Mouse (Mus musculus) CD4-positive, CD25-positive, alpha-beta regulatory T cell, adult 4 months (primary cell): ENCODE measurements around the gene Usp49. TPM values are rescaled to one million over a fixed set of nuclear protein-coding genes. Genes with fewer than 3 reads are reported as not detected.
"Not testable (repeated sequence)": the region's sequence is repeated elsewhere in the genome, so short reads cannot be mapped to it uniquely, and the experiment has no call there.

Source experiments
- ATAC-seq: one replicate; pipeline ENCODE4 v1.8.0; 2017
- polyA plus RNA-seq, 2 experiments: library from polyadenylated mRNA; unstranded; fragments of 100-300 nt; shearing (Covaris generic); gene quantifications; one replicate each; pipeline ENCODE4 v1.2.1; 2017

The Usp49 gene
- under 1 TPM; 0.43 to 0.78 TPM for polyA plus RNA-seq

DNA sequence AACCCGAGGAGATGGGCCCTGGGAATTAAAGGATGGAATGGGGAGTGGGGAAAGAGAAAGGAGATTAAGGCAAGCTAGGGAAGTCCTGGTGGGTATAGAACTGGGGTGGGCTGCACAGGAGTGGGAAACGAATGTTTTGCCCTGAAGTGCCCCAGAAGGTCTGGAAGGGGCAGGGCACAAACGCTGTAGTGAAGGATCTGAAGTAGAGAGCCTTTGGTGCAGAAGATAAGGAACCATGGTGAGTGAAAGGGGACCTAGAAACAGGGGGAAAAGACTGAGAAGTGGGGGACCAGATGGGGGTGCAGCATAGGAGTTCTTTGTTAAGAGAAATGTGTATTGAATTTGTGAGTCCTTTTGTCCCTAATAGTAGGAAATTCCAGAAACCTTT is at the start of gene Usp49:
Gene Usp49 (plus strand): TSS at position 13 of the 388 bp plus-strand sequence.
- ATAC-seq: no peak

DNA sequence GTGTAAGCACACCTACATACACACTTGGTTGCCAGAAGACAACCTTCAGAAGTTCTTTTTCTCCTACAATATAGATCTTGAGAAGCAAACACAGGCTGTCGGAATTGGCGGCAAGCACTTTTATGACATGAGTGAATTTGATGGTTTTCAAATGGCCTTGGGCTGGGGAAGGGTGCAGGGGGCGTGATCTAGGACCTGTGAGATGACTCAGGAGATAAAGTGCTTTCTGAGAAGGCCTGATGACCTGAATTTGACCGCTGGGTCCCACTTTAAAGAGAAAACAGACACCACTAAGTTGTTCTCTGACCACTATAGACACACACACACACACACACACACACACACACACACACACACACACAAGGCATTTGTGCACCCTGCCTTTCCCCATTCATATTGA is 49.5 kb upstream of the Usp49 start:
- ATAC-seq: no peak

DNA sequence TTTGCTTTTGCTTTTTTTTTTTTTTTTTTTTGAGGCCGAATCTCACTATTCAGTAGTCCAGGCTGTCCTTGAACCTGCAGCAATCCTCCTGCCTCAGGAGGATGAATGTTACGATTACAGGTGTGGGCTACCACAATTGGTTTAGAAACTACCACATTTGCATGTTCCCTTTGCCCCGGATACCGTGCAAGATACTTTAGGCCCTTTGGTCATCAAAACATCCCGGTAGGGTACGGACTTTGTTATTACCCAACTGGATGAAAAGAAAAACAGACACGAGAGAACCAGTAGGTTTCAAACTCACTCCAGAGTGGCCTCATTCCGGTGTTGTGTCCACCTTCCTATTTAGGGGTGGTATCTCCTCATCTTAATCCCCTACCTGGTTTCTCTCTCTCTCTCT is 42.0 kb upstream of the Usp49 start:
- no peak for ATAC-seq

DNA sequence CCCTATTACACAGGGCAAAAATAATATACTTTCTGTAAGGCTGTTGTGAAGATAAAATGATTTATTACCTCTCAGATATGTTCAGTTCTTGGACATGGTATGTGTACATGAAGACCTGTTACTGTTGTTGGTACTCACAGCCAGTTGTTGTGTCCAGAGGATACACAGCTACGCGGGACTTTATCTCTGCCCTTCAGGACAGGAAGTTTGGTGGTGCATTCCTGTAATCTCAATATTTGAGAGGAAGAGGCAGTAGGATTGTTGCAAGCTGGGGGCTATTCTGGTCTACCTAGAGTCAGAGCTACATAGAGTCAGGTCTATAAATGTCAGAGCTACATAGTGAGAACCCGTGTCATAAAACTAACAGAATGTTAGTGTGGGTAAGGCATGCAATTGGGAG is 39.4 kb upstream of the Usp49 start:
- ATAC-seq: no peak

DNA sequence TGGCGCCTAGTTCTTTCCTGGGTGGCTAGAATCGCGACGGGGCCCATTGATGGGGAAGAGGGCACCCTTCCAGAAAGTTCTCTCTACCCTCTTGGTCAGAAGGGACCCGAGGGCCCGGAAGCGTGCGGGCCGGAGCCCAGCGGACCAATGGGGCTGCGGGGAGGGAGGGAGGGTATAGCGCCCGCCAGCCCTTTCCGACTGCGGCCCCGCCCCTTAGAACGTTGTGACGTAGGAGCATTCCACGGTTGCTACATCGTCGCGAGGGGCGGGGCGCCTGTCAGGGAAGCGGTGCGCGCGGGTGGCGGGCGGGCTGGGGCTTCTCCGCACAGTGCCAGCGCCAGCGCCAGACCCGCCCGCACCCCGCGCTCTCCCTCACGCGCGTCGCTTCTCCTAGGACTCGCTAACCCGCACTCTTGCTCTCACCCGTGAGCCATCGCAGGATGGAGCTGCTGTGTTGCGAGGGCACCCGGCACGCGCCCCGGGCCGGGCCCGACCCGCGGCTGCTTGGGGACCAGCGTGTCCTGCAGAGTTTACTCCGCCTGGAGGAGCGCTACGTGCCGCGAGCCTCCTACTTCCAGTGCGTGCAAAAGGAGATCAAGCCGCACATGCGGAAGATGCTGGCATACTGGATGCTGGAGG is 37.2 kb upstream of the Usp49 start:
- peak; percentile 80 for ATAC-seq

DNA sequence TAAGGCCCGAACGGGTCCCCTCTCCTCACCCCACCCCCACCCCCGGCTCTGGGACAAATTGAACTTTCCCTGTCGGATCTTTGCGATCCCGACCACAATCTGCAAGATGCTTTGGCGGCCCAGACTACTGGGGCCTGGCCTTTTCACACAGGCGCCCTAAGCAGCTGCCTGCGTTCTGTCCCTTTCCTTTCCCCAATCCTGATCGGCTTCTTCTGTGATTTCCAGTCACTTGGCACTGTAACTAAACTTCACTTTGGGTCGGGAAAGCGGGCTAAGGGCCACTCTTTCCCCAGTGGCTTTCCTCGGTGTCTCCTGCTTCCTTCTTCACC is 36.7 kb upstream of the Usp49 start:
- ATAC-seq: no peak

DNA sequence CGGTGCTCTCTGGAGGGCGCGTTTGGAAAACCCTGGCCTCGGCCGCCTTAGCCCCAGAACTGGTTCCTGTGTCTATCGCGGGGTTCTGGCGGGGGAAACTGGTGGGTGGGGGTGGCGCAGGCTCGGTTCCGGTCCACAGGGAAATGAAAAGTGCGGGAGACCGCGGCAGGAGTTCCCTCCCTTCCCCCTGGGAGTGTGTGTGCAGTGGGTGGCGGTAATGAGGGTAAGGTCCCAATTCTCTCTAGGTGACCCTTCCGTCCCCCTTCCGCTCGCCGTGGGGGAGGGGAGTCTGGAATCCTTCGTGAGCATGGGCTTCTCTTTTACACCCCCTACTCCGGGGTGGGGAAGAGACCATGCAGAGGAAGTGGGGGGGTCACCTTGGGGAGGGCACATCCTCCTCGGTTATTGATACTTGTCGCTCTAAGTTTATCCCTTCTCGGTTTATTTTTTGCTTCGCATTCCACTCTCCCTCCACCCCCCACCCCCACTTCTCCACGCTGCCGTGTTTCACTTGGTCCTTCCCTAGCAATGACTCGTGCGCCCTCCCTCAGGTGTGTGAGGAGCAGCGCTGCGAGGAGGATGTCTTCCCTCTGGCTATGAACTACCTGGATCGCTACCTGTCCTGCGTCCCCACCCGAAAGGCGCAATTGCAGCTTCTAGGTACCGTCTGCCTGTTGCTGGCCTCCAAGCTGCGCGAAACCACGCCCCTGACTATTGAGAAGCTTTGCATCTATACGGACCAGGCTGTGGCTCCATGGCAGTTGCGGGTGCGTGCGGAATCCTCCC is 36.1 kb upstream of the Usp49 start:
- ATAC-seq: peak; percentile 11

DNA sequence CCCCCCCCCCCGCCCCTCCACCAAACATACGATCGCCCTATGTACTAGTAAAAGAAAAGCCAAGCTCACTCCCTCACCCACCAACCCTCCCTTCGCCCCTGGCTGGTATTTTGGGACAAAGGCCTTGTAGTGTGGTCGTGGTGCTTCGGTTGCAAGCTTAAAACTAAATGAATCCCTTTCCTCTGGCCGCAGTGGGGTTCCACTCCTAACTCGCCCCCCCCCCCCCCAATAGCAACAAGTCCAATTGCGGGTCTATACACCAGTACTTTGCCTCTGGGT is 35.6 kb upstream of the Usp49 start:
- no peak for ATAC-seq

DNA sequence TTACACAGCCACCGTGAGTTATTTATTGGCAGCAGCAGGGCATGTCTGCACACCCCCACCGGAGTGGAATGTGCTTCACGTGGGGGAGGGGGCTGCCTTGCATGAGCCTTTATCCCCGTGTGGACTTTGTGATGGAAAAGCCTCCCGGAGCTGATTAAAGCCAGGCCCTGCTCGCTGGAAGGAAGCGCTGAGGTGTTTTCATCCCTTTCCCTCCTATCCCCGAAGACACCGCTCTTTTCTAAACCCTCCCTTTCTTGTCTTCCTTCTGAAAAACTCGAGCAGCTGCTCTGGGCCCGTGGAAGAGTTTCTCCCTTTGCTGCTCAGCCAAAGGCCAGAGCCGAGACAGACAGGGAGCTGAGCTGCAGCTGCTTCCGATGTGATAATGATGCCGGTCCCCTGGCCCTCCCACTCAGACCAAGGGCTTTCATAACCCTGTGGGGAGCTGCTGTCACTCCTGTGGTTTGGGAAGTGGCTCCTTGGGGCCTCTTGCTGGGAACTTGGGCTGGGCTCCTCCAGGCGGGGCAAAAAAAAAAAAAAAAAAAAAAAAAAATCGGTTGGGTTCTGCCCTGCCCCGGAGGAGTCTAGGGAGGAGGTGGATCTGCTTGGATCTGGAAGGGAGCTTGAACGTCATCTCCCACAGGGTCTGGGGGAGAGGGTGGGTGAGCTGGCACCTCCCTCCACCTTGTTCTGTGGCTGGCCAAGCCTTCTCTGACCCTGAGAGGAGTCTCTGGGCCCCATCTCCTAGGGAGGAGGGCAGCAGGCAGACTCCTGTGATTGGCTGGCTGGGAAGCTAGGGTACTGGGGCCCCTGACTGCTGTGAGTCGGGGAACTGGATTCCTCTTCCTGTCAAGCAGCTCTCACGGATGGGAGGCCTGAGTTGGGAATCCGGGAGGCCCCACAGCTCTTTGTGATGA is 35.0 kb upstream of the Usp49 start:
- no peak for ATAC-seq

DNA sequence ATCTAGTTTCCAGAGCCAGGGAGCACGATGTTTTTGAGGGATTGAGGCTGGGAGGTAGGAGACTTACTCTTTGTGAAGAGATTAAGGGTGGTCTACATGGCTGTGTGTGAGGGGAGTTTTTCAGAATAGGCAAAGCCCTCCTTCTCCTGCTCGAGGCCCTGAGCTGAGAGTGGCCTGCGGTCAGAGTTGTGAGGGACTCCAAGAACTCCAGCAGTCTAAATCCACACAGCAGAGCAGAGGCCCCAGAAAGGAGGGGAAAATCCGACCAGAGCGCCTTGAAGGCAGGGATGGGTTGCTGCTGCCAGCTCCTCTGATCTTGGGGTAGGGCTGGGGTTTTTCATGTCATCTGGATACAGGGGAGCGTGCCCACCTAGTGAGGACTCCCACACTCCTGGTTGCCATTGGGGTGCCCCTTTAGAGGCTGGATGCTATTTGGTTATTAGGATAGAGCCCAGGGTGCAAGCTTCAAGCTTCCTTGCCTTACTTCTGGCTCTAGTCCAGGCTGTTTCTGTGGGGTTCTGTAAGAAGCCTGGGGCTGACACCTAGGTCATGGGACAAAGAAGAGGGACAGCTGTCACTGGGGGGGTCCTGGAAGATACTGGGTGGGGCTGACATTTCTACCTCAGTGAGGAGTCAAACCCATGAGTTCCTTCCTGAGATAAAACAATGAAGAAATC is 34.2 kb upstream of the Usp49 start:
- ATAC-seq: no peak

DNA sequence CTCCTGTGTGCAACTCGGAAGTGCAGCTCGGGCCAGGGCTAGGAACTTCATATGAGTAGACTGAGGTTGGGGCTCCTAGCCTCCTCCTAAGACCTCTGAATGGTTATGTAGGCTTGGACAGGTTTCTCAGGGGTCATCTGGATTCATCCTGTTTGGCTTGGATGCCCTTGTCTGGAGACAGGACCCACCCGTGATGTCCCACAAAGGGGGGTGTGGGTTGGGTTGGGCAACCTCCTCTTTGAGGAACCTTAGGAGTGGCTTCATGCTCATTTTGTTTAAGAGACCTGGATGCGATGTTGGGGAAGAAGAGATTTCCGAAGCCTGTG is 33.7 kb upstream of the Usp49 start:
- no peak for ATAC-seq

DNA sequence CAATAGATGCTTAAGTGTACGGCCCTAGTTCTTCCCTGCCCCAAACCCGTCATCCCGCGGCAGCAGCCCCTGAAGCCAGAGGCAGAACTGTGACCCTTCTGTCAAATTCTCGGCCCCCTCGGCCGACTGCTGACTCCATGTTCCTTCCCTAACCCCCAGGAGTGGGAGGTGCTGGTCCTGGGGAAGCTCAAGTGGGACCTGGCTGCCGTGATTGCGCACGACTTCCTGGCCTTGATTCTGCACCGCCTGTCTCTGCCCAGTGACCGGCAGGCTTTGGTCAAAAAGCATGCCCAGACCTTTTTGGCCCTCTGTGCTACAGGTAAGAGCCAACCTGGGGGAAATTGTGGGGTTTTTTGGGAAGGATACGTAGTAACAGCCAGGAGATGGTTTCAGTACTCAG is 33.2 kb upstream of the Usp49 start:
- no peak for ATAC-seq

DNA sequence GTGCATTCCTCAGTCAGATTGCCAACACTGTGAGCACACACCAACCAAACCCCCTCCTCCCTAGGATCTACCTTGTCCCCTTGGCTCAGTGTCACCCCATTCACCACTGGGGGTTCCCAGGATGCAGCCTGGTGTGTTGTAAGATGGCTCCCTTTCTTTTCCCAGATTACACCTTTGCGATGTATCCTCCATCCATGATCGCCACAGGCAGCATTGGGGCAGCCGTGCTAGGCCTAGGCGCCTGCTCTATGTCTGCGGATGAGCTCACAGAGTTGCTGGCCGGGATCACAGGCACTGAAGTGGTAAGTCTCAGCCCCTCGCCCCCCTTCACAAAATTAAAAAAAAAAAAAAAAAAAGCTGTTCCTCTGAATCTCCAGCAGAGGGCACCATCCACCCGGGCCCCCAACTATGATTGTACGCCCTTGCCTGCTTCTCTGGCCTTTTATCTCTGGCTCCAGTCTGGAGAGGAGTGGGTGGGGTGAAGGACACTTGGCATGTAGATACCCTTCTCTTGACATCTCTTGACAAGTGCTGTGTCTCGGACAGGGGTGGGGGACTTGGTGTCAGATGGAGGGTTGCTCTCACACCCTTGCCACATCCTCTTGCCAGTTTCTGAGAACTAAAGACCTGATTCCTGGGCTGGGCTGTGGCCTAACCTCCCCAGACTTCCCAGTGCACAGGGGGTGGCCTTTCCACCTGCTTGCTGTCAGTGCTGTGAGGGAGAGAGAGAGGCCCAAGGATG is 32.5 kb upstream of the Usp49 start:
- ATAC-seq: peak; percentile 18

DNA sequence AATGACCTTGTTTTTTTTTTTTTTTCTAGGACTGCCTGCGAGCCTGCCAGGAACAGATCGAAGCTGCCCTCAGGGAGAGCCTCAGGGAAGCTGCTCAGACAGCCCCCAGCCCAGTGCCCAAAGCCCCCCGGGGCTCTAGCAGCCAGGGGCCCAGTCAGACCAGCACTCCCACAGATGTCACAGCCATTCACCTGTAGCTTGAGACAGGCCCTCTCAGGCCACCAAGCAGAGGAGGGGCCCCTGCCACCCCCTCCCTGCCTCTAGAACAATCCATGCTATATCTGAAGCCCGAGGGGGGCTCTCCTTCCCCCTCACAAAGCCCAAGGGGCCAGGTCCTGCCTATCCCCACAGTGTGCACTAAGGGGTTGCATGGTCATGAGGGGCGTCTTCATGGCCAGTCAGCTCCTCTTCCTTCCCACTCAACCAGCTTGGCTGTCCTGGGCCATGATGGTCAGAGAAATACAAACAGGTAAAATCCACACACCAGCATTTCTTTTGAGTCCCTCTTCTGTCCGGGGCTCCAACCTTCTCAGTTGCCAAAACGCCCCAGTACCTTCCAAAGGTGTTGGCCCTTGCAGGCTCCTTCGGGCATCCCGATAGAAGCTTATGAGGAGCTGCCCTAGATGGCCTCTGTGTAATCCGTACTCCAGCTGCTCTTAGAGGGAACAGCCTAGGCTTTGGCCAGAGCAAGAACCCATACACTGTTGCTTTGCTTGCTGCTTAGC is 31.7 kb upstream of the Usp49 start:
- ATAC-seq: not testable (repeated sequence)

DNA sequence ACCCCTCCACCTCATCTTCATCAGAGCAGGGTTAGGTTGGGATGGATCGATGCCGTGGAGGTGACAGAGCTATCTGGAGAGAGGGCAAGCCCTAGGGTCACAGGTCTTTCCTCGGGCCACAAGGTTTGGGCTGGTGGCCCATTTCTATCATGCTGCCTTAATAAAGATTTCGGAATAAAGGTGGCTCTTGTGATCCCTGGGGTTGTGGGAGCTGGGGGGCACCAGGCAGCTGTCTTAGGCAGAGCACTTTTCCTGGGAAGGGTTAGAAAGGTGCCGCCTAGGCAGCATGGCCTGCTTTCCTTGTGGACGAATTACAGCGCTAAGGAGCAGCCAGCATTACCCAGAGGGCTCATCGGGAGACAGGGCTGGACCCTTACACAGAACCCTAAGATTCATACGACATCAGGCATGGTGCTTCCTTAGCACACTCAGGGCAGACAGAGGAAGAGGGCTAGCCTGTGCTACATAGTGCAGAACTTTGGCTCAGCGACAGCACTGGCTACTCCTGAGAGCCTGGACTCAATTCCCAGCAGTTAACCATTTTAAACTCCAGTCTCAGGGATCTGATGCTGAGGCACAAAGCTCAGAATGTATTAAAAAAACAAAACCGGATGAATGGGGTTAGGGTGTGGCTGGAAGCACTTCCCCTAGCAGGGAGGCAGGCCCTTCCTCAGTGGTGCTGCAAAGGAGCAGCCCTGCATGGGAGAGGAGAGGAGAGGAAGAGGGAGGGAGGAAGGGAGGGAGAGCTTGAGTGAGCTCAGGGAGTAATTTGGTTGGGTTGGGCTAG is 30.8 kb upstream of the Usp49 start:
- ATAC-seq: peak; percentile 30

DNA sequence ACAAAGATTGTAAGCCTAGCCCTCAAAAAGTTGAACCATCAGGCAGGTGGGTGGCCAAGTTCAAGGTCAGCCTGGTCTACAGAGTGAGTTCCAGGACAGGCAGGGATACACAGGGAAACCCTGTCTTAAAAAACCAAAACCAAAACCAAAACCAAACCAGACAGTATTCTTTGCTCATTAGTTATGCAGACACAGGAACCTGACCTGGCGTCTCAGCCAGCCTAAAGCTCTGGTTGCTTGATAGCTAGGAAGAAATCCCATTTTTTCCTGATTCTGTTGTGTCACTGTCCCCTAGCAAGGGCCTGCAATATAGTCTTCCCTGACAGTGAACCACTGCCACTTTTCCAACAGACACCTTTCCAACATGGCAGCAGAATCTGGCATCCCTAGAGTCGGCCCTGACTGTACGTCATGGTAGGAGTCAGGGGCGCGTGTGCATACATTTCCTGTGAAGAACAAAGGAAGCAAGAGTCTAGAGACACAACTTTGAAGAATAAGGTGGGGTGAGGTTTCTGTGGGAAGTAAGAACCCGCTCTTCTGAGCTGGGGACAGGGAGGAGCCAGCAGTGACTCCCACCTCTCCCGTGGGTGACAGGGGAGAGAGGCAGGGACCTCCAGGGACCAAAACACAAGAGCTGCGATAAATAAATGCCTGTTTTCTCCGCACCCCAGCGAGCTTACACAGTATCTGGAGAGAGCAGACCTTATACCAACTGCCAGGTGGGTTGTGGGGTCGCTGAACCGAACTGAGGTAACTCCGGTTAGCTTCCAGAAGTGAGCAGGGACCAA is 29.7 kb upstream of the Usp49 start:
- ATAC-seq: peak; percentile 72

DNA sequence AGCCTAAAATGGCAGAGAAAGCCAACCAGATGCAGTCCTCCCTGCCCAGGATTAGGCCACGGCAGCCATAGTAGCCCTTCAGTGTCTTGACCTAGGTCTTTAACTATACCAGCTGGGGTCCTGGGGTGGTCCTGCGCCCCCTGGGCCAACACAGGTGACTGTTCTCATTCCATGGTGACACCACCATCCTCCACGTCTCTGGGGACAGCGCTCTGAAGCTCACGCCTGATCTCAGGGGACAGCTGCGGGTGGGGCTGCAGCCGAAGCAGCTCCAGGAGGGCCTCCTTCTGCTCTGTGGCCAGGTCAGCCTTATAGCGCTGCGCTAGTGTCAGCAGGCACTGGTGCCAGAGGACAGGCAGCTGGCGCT is 29.1 kb upstream of the Usp49 start:
- no peak for ATAC-seq

DNA sequence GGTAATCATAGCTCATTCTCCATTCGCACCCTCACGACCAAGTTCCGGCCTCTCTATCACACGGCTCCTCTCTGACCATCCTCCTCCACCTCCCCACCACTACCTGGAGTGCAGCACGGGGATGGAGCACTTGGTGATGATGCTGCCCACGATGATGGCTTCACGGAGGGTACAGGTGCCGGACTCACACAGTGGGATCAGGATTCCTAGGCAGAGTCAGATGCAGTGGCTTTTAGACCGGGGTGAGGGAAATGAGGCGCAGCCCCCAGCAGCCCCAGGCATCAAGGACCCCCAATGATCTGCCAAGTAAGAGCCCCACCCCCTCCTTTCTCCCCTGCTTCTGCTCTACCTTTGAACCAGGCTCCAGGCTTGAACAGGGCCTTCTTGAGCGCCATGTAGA is 28.2 kb upstream of the Usp49 start:
- no peak for ATAC-seq

DNA sequence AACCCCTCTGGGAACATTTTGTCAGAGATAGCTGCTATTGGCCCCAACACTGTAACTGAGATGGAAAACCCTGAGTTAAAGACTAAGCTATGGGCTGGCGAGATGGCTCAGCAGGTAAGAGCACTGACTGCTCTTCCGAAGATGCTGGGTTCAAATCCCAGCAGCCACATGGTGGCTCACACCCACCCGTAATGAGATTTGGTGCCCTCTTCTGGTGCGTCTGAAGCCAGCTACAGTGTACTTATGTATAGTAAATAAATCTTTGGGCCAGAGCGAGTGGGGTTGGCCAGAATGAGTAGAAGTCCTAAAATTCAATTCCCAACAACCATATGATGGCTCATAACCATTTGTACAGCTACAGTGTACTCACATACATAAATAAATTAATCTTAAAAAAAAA is 24.3 kb upstream of the Usp49 start:
- no peak for ATAC-seq

DNA sequence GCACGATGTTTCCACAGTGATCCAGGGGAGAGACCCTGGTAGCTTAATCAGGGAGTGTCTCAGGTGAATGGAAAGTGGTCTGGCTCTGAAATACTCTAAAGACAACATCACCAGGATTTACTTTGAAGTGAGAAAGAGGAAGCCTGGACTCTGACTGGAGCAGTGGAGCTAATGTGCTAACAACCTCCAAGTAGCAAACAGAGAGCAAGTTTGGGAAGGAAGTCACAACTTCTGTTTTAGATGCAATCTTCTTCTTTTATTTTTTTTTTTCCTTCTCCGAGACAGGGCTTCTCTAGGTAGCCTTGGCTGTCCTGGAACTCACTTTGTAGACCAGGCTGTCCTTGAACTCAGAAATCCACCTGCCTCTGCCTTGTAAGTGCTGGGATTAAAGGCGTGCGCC is 21.3 kb upstream of the Usp49 start:
- ATAC-seq: no peak
